Mouse (Mus musculus): ENCODE data around the gene Schip1.

- TF ChIP-seq GATA1 (IDR thresholded peaks at IDR 0.05; ENCODE audit: low read length), result no peak
- no peak for TF ChIP-seq TAL1 (IDR thresholded peaks at IDR 0.05; ENCODE audit: low read length)
Observed at GRCm38 (mm10) chr3:68368029-68368428, 303.4 kb downstream of the Schip1 start.
